Mouse (Mus musculus) small intestine, adult 2 months (tissue): ENCODE data around the gene Tekt5.

Source experiments
- CTCF ChIP-seq: fragments of 200-500 bp; IDR thresholded peaks from 2 replicates; pipeline ENCODE4 v1.5.1; 2012; ENCODE audit warnings: low read depth, mild to moderate bottlenecking, control low read depth, inconsistent platforms, low read length, moderate library complexity, mixed read lengths; ENCODE audit not compliant: insufficient replicate concordance, insufficient read length; ENCODE audit errors: extremely low read depth
- POLR2A ChIP-seq: fragments of 200-500 bp; IDR thresholded peaks from 2 replicates; pipeline ENCODE4 v1.6.1; 2012; ENCODE audit warnings: low read depth, mild to moderate bottlenecking, control low read depth, inconsistent platforms, low read length, moderate library complexity

- TF ChIP-seq POLR2A (no peak), CTCF (no peak)
Observed at GRCm38 (mm10) chr16:10349876-10350275, 45.4 kb downstream of the Tekt5 start.
